Mouse (Mus musculus) limb, embryonic 11.5 days (tissue): ENCODE measurements around the gene Tbx21. TPM values are rescaled to one million over a fixed set of nuclear protein-coding genes. Genes with fewer than 3 reads are reported as not detected.
A peak's percentile ranks its signal among the peaks of the same experiment; 100 is the strongest.

Experiments used
- ATAC-seq: fragments of 200-750 bp; cut with Nextera tagmentation; 2 replicates; pipeline ENCODE4 v1.8.0; 2017; ENCODE audit warnings: low read depth; ENCODE audit not compliant: insufficient number of reproducible peaks, low FRiP score, low TSS enrichment
- DNase-seq: peaks from one replicate; pipeline ENCODE4 v3.0.0-alpha.2; 2015; ENCODE audit warnings: low spot score
- H3K27ac ChIP-seq: fragments of 300-500 bp; sonication (generic); replicated peaks from 2 replicates; pipeline ENCODE4 v1.5.1; 2014; ENCODE audit warnings: low read depth, mild to moderate bottlenecking, low read length
- H3K27me3 ChIP-seq: fragments of 300-500 bp; sonication (generic); 2 replicates; pipeline ENCODE4 v1.6.1; 2014; ENCODE audit warnings: mild to moderate bottlenecking, low read length, mixed read lengths; ENCODE audit not compliant: control insufficient read depth, insufficient read depth
- H3K36me3 ChIP-seq: fragments of 300-500 bp; sonication (generic); 2 replicates; pipeline ENCODE4 v1.6.1; 2014; ENCODE audit warnings: mild to moderate bottlenecking, low read length, moderate library complexity, mixed read lengths; ENCODE audit not compliant: control insufficient read depth, insufficient read depth
- H3K4me1 ChIP-seq: fragments of 300-500 bp; sonication (generic); 2 replicates; pipeline ENCODE4 v1.6.1; 2014; ENCODE audit warnings: low read length, mixed read lengths; ENCODE audit not compliant: control insufficient read depth, insufficient read depth
- H3K4me2 ChIP-seq: fragments of 300-500 bp; sonication (generic); 2 replicates; pipeline ENCODE4 v1.6.1; 2014; ENCODE audit warnings: low read depth, mild to moderate bottlenecking, moderate library complexity; ENCODE audit not compliant: severe bottlenecking
- H3K4me3 ChIP-seq: fragments of 300-500 bp; sonication (generic); 2 replicates; pipeline ENCODE4 v1.5.1; 2014; ENCODE audit warnings: low read depth, low read length
- H3K9ac ChIP-seq: fragments of 300-500 bp; sonication (generic); 2 replicates; pipeline ENCODE4 v1.6.1; 2014; ENCODE audit warnings: mild to moderate bottlenecking, low read length
- H3K9me3 ChIP-seq: fragments of 300-500 bp; sonication (generic); 2 replicates; pipeline ENCODE4 v1.6.1; 2016; ENCODE audit warnings: low read length; ENCODE audit not compliant: control insufficient read depth
- WGBS: fragments of 180-500 bp; shearing (Covaris S2); extraction: QIAGEN DNeasy Blood & Tissue Kit; methylation state at CpG from one replicate; pipeline ENCODE4 v1.1.7; 2014; 5-methylcytosine and 5-hydroxymethylcytosine counted together
- polyA plus RNA-seq: library from polyadenylated mRNA; unstranded; fragments of >200 nt; fragmentation: Nextera tagmentation; extraction: Ambion mirVana; gene quantifications from 2 replicates; pipeline ENCODE4 v1.2.1, GENCODE M21; 2014

The Tbx21 gene
- polyA plus RNA-seq, 1 experiment from 2014 or later, result not detected

DNA sequence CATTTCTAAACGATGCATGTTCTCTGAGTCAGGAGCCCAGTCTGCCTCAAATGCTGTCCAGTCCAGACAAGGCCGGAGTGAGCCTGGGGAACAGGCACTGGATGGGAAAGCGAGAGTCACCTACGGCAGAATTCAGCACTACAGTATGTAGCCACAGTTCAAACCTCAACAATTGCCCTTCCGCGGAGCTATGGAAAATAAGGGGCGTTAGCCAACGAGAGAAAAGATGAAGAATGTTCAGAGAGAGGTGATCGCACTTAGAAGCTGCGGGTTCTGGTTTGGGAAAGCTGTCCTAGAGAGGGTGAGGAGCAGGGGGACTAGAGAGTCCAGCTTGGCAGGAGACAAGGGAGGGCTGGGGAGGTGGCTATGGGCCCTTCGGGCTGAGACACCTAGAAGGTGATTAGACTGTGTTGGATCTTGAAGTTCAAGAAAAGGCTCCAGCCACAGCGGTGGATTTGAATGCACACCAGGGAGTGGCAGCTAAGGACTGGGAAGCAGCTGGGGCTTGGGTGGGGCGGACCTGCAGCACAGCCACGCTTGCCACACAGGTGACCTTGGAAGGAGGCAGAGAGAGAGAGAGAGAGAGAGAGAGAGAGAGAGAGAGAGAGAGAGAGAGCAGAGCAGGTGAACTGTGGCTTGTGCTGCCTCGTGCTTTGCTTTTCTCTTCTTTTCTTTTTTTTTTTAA lies 30.2 kb downstream of the Tbx21 start:
- ATAC-seq, result no peak
- Histone ChIP-seq H3K27me3 (no peaks in the 10 kb centered on the region), H3K4me1 (peaks cover 6% of the 10 kb centered on the region), H3K9me3 (no peaks in the 10 kb centered on the region), H3K4me2 (no peak overlapping the region), H3K36me3 (no peaks in the 10 kb centered on the region), H3K4me3 (no peak overlapping the region), H3K9ac (no peak overlapping the region), H3K27ac (no peak overlapping the region)
- DNase-seq, result no peak
- 89% methylated on average over 15 of the region's 15 CpGs for WGBS

DNA sequence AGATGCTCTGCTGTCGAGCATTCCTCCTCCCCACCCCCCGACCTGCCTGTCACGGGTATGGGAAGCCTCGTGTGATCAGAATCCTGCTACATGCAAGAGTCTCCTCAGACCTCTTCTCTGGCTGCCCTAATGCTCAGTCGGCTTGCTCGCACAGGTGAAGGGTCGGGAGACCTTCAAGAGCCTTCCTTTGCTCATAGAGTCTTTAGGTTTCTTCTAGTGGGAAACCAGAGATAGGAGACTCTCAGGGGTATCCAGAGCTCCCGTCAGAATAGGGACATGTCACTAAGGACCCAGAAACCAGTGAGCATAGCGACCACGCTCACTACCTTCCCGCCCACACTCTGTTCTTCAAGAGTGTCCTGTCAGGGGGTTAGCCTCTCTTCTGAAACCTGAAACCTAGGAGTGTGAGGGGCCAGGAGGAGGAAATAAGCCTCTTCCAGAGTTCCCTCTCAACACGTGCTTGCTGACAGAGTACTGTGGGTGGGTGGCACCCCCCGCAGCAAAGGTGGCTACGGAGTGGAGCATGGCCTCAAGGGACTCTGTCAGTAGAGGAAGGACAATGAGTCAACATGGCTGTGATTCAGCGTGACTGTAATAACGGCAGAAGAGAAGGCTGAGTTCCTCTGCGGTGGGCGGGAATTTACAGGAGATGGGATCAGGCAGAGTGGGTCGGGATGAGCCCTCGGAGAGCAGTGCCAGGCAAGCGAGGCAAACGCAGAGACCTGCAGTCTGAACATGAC lies 31.6 kb downstream of the Tbx21 start:
- no peaks in the 10 kb centered on the region for H3K27me3 ChIP-seq
- H3K9me3 ChIP-seq, result no peaks in the 10 kb centered on the region
- WGBS, result 20% methylated on average over 22 of the region's 22 CpGs
- H3K27ac ChIP-seq, result no peak overlapping the region
- no peaks in the 10 kb centered on the region for H3K36me3 ChIP-seq
- peak; percentile 27 for DNase-seq
- H3K4me2 ChIP-seq, result no peak overlapping the region
- no peak overlapping the region for H3K4me3 ChIP-seq
- H3K9ac ChIP-seq, result no peak overlapping the region
- no peak for ATAC-seq
- H3K4me1 ChIP-seq, result peaks cover 6% of the 10 kb centered on the region

DNA sequence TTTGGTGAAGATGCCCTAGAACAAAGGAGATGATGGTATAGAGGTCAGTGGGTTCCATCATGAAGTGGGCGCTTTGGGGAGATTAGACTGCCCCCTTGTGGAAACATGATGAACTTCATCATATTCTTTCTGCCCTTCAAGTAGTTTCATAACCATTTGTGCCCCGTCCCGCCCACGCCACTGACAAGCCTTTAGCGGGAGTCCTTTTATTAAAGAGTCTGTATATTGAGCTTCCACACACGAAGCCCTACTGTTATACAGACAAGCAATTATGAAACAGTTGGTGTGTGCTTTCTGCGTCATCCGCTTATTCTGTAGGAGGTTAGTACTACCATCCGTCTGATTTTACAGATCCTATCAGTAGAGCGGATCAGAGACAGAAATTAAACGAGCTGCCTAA lies 32.2 kb downstream of the Tbx21 start:
- Histone ChIP-seq H3K4me3 (no peak overlapping the region), H3K36me3 (no peaks in the 10 kb centered on the region), H3K27ac (no peak overlapping the region), H3K9me3 (no peaks in the 10 kb centered on the region), H3K9ac (no peak overlapping the region), H3K4me2 (no peak overlapping the region), H3K4me1 (peaks cover 6% of the 10 kb centered on the region), H3K27me3 (no peaks in the 10 kb centered on the region)
- 45% methylated on average over 11 of the region's 11 CpGs for WGBS
- ATAC-seq, result no peak
- DNase-seq, result peak; percentile 36

DNA sequence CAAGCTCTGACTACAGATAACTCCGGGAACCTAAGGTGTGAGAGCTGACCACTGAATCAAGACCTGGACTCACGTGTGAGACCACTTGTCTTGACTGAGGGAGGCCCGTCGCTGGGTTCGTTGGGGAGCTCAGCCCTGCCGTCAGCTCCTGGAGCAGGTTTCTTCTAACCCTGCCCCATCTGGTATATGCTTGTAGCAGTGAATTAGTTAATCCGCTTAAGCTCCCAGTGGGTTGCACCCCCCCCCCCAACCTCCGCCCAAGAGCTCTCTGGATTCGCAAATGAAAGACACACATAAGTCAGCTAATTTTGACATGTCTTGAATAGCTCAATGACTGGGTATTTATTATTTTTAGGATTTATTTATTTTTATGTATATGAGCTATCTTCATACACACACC lies 34.8 kb downstream of the Tbx21 start:
- no peak for ATAC-seq
- Histone ChIP-seq H3K4me3 (no peak overlapping the region), H3K36me3 (no peaks in the 10 kb centered on the region), H3K27me3 (no peaks in the 10 kb centered on the region), H3K9me3 (no peaks in the 10 kb centered on the region), H3K4me2 (no peak overlapping the region), H3K27ac (no peak overlapping the region), H3K9ac (no peak overlapping the region), H3K4me1 (peaks cover 6% of the 10 kb centered on the region)
- no peak for DNase-seq
- 38% methylated on average over 9 of the region's 9 CpGs for WGBS

DNA sequence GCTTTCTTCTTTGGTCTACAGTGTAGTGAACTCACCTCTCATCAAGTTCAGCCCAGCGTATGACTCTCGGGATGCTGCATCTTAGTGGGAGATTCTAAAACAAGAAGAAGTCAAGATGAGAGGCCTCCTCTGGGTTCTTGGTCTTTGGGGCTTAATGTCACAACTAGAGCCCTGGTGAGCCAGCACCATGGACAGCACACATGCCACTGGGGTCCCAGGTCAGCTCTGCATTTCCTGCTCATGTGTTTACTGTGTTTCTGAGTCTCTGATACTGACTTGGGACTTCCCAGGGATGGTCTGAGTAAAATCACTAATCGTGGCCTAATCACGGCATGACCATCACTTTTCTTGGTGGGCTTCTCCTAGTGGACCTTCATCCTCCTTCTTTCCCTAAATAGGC lies 36.4 kb downstream of the Tbx21 start:
- Histone ChIP-seq H3K4me3 (no peak overlapping the region), H3K9me3 (no peaks in the 10 kb centered on the region), H3K27me3 (no peaks in the 10 kb centered on the region), H3K27ac (no peak overlapping the region), H3K9ac (no peak overlapping the region), H3K4me2 (no peak overlapping the region), H3K36me3 (no peaks in the 10 kb centered on the region), H3K4me1 (peaks cover 1% of the 10 kb centered on the region)
- WGBS, result 48% methylated on average over 4 of the region's 4 CpGs
- ATAC-seq (no peak), DNase-seq (peak; percentile 80)

DNA sequence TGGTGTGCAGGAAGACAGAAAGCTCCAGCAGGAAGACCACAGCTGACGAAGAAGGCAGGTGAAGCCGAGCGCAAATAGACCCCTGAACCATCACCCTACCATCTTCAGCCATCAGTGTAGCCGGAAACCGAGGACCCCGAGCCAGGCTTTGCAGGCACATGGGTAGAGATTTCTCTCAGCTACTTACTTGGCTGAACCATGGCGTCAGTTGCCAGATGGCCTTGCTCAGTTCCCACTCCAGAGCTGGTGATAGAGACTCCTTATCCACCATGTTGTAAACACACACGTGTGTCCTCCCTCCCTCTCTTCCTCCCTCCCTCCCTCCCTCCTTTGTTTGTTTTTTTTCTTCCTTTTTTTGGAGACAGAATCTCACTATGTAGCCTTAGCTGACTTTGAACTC lies 40.9 kb downstream of the Tbx21 start:
- ATAC-seq, result no peak
- WGBS, result 73% methylated on average over 8 of the region's 8 CpGs

DNA sequence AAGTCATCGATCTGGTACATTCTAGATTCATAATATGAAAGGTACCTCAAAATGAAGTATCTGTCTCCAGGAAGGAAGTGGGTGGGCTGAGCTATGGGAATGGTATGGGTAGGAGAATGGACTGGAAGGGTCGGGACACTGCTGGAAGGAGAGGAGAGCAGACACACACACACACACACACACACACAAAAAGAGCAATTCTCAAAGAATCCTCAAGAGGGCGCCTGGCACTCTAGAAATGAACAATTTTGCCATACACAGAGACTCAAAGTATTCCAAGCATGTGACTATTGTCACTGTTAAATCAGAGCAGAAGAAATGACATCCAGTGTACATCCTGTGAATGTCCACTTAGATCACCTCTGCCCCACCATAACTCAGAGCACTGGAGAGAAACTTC lies 42.6 kb downstream of the Tbx21 start:
- no peak overlapping the region for H3K4me3 ChIP-seq
- H3K27me3 ChIP-seq, result no peaks in the 10 kb centered on the region
- ATAC-seq, result no peak
- no peaks in the 10 kb centered on the region for H3K4me1 ChIP-seq
- no peak overlapping the region for H3K9ac ChIP-seq
- H3K4me2 ChIP-seq, result no peak overlapping the region
- H3K27ac ChIP-seq, result no peak overlapping the region
- no peaks in the 10 kb centered on the region for H3K36me3 ChIP-seq
- H3K9me3 ChIP-seq, result no peaks in the 10 kb centered on the region
- WGBS, result 33% methylated on average over 3 of the region's 3 CpGs
- peak; percentile 73 for DNase-seq

More for the DNA sequence above, 40.9 kb downstream of the Tbx21 start:
- Histone ChIP-seq H3K27me3 (no peaks in the 10 kb centered on the region), H3K4me2 (no peak overlapping the region), H3K4me3 (no peak overlapping the region), H3K4me1 (no peaks in the 10 kb centered on the region), H3K27ac (no peak overlapping the region), H3K9me3 (no peaks in the 10 kb centered on the region), H3K36me3 (no peaks in the 10 kb centered on the region), H3K9ac (no peak overlapping the region)
- no peak for DNase-seq

DNA sequence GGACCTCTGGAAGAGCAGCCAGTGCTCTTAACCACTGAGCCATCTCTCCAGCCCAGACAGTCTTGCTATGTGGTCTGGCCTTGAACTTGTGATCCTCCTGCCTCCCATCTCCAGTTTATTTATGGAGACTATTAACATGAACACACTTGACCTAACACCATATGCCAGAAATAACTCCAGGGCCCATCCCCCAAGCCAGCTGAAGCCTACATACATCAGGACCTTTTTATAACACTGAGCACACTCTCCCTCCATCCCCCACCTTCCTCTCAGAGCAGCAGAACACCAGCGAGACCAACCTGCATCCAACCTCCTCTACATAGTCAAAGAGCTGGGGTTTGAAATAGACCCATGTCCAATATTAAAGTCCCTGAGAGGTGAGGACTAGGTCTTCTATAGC lies 44.0 kb downstream of the Tbx21 start:
- 52% methylated on average over 1 of the region's 1 CpGs for WGBS
- ATAC-seq, result no peak

More for the DNA sequence above, 44.0 kb downstream of the Tbx21 start:
- H3K9me3 ChIP-seq, result no peaks in the 10 kb centered on the region
- no peaks in the 10 kb centered on the region for H3K36me3 ChIP-seq
- no peak overlapping the region for H3K4me3 ChIP-seq
- H3K4me2 ChIP-seq, result no peak overlapping the region
- no peaks in the 10 kb centered on the region for H3K4me1 ChIP-seq
- no peaks in the 10 kb centered on the region for H3K27me3 ChIP-seq
- H3K9ac ChIP-seq, result no peak overlapping the region
- H3K27ac ChIP-seq, result no peak overlapping the region
- DNase-seq, result no peak
